Mouse (Mus musculus): ENCODE results near the gene Mlx.

The Mlx gene

GRCm38 (mm10) chr11:101086756-101087681 lies at the start of gene Mlx:
TSS of gene Mlx (plus strand) at chr11:101087277.
- peak; percentile 86 to 90 for DNase-seq (ENCODE audit: low spot score in 2 of 2)

GRCm38 (mm10) chr11:101037795-101038194 lies 49.3 kb upstream of the Mlx start:
- no peak for DNase-seq (ENCODE audit: low spot score in 2 of 2)

DNA sequence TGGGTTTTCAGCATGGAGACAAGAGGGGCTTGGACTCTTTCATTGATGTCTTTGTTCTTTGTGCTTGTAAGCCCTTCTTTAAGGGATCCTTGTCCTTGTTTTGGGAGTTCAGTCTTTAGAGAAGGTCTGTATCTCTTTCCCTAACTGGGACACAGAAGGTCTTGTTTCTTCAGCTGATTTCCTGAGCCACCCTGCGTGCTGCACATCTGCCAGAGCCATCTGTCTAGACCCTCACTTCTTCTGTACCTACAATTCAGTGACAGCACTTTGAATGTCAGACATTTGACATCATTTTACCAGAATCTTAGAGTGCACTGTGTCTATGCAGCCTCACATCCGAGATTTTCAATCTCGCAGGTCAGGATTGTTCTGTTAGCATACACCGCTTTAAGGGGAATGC lies 41.3 kb upstream of the Mlx start:
- DNase-seq (ENCODE audit: low spot score in 2 of 2), result no peak

DNA sequence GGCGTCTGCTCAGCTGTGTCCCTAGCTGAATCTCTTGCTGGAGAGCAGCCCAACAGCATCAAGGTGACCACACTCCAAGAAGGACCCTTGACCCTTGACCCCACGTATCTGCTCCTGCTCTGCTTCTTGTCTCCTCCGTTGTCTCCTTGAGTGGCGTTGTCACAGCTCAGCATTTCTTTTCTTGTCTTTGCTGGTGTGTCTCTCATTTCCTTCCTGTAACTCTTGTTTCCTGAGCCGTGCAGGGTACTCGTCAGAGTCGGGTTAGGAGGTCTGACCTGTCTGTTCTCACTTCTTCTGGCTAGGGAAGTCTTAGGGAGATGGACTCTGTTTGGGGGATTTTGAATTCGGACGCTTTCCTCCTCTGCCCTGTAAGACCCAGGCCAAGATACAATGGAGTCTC lies 40.6 kb upstream of the Mlx start:
- no peak for DNase-seq (ENCODE audit: low spot score in 2 of 2)

DNA sequence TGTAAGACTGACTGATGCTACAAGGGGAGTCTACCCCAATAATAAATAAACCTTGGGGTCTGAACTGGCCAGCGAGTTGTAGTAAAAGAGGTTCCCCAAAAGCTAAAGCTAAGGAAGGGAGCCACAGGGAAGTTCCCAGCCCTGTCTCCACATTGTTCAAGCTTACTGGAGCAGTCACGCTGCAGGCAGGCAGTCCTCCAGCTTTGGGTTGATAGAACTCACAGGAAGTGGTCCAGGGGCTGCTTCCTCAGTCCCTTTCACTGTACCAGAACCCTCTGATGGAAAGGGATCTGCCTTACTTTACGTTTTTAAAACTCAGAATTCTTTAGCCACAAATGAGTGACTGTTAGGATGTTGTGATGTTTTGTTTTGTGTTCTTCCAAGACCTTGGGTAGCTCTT lies 39.6 kb upstream of the Mlx start:
- no peak for DNase-seq (ENCODE audit: low spot score in 2 of 2)

DNA sequence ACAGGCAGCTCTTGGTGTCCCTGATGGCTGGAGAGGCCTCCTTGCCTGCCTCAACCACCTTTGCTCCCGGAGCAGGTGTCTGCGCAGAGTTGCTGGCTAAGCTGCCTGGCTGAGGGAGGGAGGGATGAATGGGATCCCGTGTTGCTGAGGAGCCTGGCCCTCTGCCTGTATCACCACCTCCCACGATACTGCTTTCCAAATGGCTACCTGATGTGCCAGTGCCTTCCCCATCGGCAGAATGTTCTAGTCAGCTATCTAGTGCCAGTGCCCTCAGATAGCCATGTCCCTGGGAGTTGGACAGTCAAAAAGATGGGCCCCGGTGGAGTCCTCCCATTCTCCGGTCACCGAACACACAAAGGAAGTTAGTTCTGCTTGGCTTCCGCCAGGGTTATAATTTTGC lies 36.7 kb upstream of the Mlx start:
- DNase-seq (ENCODE audit: low spot score in 2 of 2), result no peak

- DNase-seq (ENCODE audit: low spot score in 2 of 2), result no peak
Observed at GRCm38 (mm10) chr11:101051051-101051493, 36.0 kb upstream of the Mlx start.

- no peak for DNase-seq (ENCODE audit: low spot score in 2 of 2)
Observed at GRCm38 (mm10) chr11:101051617-101052016, 35.5 kb upstream of the Mlx start.

DNA sequence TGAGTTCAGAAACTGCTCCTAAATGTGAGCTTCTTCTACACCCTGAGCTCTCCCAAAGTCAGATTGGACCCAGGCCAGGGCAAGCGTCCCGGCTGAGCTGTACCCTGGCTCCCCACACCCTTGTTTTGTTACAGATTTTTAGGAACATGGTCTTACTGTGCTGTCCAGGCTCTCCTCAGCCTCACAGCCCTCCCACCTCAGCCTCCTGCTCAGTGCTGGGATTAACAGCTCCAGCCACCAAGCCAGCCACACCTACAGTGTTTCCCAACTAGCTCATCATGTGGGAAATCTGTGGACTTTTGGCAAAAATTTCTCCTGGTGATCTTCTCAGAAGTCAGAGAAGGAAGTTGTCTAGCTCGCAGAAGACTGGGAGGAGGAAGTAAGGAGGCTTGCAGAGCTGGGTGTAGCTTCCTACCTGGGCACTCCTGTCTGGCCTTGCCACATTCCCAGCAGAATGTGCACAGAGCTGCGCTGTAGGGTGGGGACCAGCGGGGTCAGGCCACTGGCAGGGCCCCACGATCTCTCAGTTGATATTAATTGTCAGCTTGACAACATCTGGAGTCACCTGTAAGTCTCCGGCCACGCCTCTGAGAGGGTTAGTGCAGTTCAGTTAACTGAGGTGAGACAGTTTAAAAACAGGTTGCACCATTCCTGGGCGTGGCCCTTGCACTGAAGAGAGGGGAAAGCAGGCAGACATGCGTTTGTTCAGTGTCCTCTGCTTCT lies 34.2 kb upstream of the Mlx start:
- DNase-seq (ENCODE audit: low spot score in 2 of 2), result no peak

- DNase-seq (ENCODE audit: low spot score in 2 of 2), result no peak
Observed at GRCm38 (mm10) chr11:101053974-101054373, 33.1 kb upstream of the Mlx start.

DNA sequence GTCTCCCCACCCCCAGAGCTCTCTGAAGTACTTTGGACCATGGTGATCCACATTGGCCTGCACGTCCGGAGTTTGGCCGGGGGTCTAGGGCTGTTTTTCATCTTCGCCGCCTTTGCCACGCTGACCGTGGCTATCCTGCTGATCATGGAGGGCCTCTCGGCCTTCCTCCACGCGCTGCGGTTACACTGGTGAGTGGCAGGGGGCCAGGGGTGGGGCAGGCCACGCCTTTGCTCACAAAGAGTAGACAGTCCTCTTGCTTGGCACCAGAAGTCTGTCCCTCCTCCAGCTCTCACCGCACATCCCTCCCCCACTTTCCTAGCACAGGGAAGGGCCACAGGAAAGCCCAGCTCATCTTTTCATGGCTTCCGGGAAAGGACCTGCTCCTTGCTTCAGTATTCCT lies 31.7 kb upstream of the Mlx start:
- no peak for DNase-seq (ENCODE audit: low spot score in 2 of 2)

- DNase-seq (ENCODE audit: low spot score in 2 of 2), result no peak
Observed at GRCm38 (mm10) chr11:101056885-101057284, 30.2 kb upstream of the Mlx start.

- peak in 1 of 2 experiments; percentile 74 for DNase-seq (ENCODE audit: low spot score in 2 of 2)
Observed at GRCm38 (mm10) chr11:101057860-101058259, 29.2 kb upstream of the Mlx start.

- DNase-seq (ENCODE audit: low spot score in 2 of 2), result no peak
Observed at GRCm38 (mm10) chr11:101058726-101059125, 28.4 kb upstream of the Mlx start.

DNA sequence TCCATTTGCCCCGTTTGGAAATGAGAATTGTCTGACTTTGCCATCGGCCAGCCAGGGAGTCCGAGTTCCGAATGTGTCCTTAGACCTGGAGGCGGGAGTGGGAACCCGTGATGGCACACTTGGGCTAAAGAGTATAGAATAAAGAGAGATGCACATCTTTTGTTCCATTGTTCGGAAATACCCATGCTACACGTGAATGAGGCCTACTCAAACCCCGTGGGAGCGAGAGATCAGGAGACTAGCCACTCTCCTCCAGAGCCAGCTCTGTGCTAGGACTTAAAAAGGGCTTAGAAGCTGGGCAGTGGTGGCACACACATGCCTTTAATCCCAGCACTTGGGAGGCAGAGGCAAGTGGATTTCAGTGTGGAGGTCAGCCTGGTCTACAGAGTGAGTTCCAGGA lies 27.6 kb upstream of the Mlx start:
- DNase-seq (ENCODE audit: low spot score in 2 of 2), result no peak

DNA sequence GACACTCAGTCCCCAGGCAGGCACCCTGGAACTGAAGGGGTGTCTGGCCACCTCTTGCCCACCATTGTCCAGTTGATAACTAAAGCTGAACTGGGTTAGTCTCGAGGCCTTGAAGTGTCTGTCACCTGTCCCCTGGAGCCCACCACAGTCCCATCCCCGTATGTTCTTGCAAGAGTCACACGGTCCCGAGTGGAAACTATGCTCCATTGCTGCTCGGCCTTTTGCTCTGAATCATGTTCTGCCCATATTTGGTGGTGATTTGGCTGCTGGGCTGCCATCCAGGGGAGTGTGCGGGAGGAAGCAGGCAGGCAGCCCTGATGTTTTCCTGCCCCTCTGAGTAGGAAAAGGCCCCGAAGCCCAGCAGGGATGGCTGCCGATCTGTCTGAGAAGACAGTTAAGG lies 27.0 kb upstream of the Mlx start:
- no peak for DNase-seq (ENCODE audit: low spot score in 2 of 2)

- no peak for DNase-seq (ENCODE audit: low spot score in 2 of 2)
Observed at GRCm38 (mm10) chr11:101061049-101061448, 26.0 kb upstream of the Mlx start.

- no peak for DNase-seq (ENCODE audit: low spot score in 2 of 2)
Observed at GRCm38 (mm10) chr11:101062165-101062884, 24.8 kb upstream of the Mlx start.

DNA sequence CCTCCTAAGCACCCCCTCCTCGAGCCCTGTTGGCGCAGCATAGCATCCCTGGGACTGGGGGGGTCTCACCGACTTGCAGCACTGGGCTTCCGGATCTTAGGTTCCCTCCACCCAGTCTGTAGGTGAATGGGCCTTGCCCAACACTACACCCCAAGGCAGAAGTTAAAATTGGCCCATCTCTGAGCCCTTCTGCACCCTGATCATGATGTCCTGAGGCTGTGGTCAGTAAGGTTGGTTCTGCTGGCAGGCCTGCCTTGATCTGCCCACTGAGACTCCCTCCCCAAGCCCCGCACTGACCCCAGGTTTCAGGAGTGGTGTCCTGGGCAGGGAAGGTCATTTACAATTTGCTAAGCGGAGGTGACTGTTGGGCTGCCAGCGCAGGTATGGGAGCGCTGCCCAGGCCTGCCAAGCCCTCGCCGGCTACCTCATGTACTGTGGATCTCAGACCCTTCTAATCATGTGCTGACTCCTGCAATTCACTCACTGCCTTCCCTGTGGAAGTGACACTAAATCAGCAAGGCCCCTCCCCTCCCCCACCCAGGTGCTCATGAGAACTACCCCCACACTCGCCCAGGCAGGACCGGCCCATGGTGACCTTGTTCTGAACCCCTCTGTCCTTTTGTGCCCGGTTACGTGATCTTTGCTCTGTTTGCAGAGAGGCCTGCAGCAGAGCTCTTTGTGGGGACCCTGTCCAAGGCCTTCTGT lies 24.0 kb upstream of the Mlx start:
- no peak for DNase-seq (ENCODE audit: low spot score in 2 of 2)

DNA sequence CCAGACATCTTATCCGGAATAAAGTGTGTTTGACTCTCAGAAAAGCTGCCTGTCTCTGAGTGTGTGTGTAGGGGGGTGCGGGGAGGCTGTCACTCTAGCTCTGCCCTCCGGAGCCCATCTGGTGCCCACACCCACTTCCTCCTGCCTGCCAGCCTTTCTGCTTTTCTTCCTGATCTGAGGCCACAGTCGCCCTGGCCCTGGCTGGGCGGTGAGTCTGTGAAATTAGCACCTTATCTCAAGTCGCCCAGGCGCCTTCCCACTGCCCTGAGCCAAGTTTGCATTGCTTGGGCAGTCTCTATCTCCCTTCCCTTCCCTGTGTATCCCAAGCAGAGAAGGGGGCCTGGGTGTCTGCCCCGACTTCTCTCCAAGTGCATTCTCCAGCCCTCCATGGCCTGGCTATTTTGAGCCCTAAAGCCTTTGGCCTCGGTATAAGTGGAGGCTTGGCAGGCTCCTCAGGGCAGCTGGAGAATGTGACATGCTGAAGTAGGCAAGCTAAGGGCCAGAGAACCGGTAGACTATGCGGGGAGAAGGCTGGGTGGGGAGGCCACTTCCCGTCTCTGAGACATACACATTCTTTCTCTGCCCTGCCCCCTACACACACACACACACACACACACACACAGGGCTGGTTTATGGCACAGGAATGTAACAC lies 23.3 kb upstream of the Mlx start:
- no peak for DNase-seq (ENCODE audit: low spot score in 2 of 2)

GRCm38 (mm10) chr11:101064462-101064861 lies 22.6 kb upstream of the Mlx start:
- no peak for DNase-seq (ENCODE audit: low spot score in 2 of 2)
